Mouse (Mus musculus): ENCODE results near the gene Fndc8. TPM values are rescaled to one million over a fixed set of nuclear protein-coding genes. Genes with fewer than 3 reads are reported as not detected.

Gene Fndc8
- polyA plus RNA-seq, 1 experiment from 2014 or later: 0.22 TPM

DNA sequence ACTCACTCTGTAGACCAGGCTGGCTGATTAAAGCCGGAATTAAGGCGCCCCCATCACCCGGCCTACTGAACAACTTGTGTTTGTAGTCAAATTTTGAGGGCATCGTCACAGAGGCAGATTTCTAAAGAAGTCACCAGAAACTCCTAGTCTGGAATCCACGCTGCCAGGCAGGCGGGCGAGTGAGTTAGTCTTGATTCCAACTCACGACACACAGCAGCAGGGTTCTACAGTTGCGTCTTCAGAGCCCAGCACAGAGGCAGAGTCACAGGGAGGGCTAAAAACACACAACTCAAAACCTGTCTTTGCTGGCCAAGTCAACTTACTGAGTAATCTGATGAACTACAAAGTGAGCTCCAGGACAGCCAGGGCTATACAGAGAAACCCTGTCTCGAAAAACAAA lies 39.4 kb upstream of the Fndc8 start:
- H3K4me3 ChIP-seq (ENCODE audit: low read depth, low read length): no peak overlapping the region
- DNase-seq (ENCODE audit: low spot score): no peak
- ATAC-seq (replicated peaks; ENCODE audit: low FRiP score, low TSS enrichment, low read depth): no peak
- no peak overlapping the region for H3K9ac ChIP-seq (ENCODE audit: low read length)
- no peaks in the 10 kb centered on the region for H3K36me3 ChIP-seq (ENCODE audit: control insufficient read depth, insufficient read depth, low read length)
- H3K4me2 ChIP-seq (ENCODE audit: low read length): no peak overlapping the region
- no peaks in the 10 kb centered on the region for H3K27me3 ChIP-seq (replicated peaks; ENCODE audit: control insufficient read depth, insufficient read depth, low read length)
- WGBS: 83% methylated on average over 10 of the region's 10 CpGs
- H3K9me3 ChIP-seq (ENCODE audit: control insufficient read depth, low read length): no peaks in the 10 kb centered on the region
- no peak overlapping the region for H3K27ac ChIP-seq (ENCODE audit: low read depth)
- no peaks in the 10 kb centered on the region for H3K4me1 ChIP-seq (replicated peaks; ENCODE audit: control insufficient read depth, insufficient read depth, low read length)

DNA sequence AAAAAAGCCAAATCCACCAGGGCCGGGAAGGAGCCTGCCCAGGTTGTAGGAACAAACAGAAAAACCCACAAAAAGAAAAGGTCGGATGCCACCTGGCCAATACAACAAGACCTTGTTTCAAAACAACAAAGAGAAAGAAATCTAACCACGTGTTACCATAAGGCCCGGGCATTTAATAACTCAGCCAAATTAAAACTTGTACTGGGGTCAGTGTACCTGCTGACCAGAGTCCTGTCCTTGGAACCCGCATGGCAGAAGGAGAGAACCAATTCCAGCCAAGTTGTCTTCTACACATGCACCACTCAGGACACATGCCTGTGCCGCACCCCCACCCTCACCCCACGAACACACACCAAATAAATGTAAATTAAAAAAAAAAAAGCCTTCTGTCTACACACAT lies 39.0 kb upstream of the Fndc8 start:
- no peaks in the 10 kb centered on the region for H3K36me3 ChIP-seq (ENCODE audit: control insufficient read depth, insufficient read depth, low read length)
- no peaks in the 10 kb centered on the region for H3K4me1 ChIP-seq (replicated peaks; ENCODE audit: control insufficient read depth, insufficient read depth, low read length)
- no peak overlapping the region for H3K4me2 ChIP-seq (ENCODE audit: low read length)
- no peak for DNase-seq (ENCODE audit: low spot score)
- H3K4me3 ChIP-seq (ENCODE audit: low read depth, low read length): no peak overlapping the region
- H3K9ac ChIP-seq (ENCODE audit: low read length): no peak overlapping the region
- H3K9me3 ChIP-seq (ENCODE audit: control insufficient read depth, low read length): no peaks in the 10 kb centered on the region
- H3K27me3 ChIP-seq (replicated peaks; ENCODE audit: control insufficient read depth, insufficient read depth, low read length): no peaks in the 10 kb centered on the region
- ATAC-seq (replicated peaks; ENCODE audit: low FRiP score, low TSS enrichment, low read depth): no peak
- 89% methylated on average over 7 of the region's 7 CpGs for WGBS
- H3K27ac ChIP-seq (ENCODE audit: low read depth): no peak overlapping the region

DNA sequence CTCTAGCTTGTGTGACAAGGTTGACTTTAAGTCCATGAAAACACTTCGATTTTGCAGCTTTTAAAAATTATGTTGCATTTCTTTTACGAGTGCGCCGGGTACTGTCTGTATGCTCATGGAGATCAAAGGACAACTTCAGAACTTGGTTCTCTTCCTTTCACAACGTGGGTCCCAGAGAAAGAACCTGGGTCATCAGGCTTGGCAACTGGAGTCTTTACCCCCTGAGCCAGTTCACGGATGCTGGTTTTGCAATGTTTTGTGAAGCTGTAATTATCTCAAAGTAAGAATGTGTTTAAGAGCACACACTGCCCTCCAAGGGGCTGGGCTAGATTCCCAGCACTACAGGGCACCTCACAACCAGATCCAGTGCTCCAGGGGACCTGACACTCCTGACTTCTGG lies 37.8 kb upstream of the Fndc8 start:
- Histone ChIP-seq H3K36me3 (ENCODE audit: control insufficient read depth, insufficient read depth, low read length) (no peaks in the 10 kb centered on the region), H3K4me1 (replicated peaks; ENCODE audit: control insufficient read depth, insufficient read depth, low read length) (no peaks in the 10 kb centered on the region), H3K4me3 (ENCODE audit: low read depth, low read length) (no peak overlapping the region), H3K4me2 (ENCODE audit: low read length) (no peak overlapping the region), H3K9ac (ENCODE audit: low read length) (no peak overlapping the region), H3K9me3 (ENCODE audit: control insufficient read depth, low read length) (no peaks in the 10 kb centered on the region), H3K27me3 (replicated peaks; ENCODE audit: control insufficient read depth, insufficient read depth, low read length) (no peaks in the 10 kb centered on the region), H3K27ac (ENCODE audit: low read depth) (no peak overlapping the region)
- DNase-seq (ENCODE audit: low spot score) (no peak), ATAC-seq (replicated peaks; ENCODE audit: low FRiP score, low TSS enrichment, low read depth) (no peak)
- WGBS: 84% methylated on average over 6 of the region's 6 CpGs

DNA sequence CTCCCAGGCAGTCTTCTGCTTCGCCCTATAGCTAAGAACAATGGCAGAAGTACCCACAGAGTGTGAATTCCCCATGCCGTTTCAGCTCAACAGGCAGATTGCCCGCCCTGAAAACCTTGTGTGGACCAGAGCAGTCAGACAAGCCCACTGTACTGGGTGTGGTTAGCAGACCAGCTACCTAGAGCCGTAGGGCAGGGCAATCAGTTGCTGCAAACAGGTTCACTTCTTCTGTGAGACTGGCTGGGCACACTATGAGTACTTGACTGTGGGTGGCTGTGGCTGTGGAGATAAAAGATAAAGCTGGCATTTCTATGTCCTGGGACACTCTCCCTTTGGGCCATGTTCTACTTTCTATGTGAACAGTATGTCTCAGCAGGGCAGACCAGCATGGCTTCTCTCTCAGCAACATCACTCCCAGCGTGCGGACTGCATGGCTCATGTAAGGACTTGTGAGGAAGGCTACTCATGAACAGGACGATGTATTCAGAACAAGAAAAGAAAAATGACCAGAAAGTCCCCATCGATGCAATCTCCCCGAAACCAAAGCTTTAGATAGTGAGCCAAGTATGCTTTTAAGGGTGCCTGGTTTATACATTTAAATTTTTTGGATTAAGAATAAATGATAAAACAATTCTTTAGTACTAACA lies 36.5 kb upstream of the Fndc8 start:
- H3K9me3 ChIP-seq (ENCODE audit: control insufficient read depth, low read length): no peaks in the 10 kb centered on the region
- no peaks in the 10 kb centered on the region for H3K27me3 ChIP-seq (replicated peaks; ENCODE audit: control insufficient read depth, insufficient read depth, low read length)
- 81% methylated on average over 9 of the region's 9 CpGs for WGBS
- DNase-seq (ENCODE audit: low spot score) (no peak), ATAC-seq (replicated peaks; ENCODE audit: low FRiP score, low TSS enrichment, low read depth) (no peak)
- no peak overlapping the region for H3K27ac ChIP-seq (ENCODE audit: low read depth)
- no peak overlapping the region for H3K4me3 ChIP-seq (ENCODE audit: low read depth, low read length)
- H3K36me3 ChIP-seq (ENCODE audit: control insufficient read depth, insufficient read depth, low read length): no peaks in the 10 kb centered on the region
- H3K9ac ChIP-seq (ENCODE audit: low read length): no peak overlapping the region
- no peak overlapping the region for H3K4me2 ChIP-seq (ENCODE audit: low read length)
- H3K4me1 ChIP-seq (replicated peaks; ENCODE audit: control insufficient read depth, insufficient read depth, low read length): no peaks in the 10 kb centered on the region

DNA sequence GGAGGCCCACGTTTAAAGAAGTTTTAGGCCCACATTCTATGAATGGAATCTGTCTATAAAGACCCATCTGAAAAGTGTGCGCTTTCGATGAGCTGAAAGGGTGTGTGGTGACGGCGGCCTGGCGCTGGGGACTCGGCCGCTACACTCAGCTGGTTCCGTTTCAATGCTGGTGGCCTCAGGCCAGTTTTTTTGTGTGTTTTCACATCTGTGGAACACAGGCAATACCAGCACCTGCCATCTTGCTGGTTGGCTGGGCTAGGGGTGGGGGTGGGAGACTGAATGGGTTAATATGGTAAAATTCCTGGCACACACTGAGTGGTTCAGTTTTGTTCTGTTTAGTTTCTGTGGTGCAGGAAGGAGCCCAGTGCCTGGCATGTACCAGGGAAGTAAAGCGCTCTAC lies 35.9 kb upstream of the Fndc8 start:
- no peak overlapping the region for H3K4me2 ChIP-seq (ENCODE audit: low read length)
- DNase-seq (ENCODE audit: low spot score) (no peak), ATAC-seq (replicated peaks; ENCODE audit: low FRiP score, low TSS enrichment, low read depth) (no peak)
- H3K27ac ChIP-seq (ENCODE audit: low read depth): no peak overlapping the region
- no peaks in the 10 kb centered on the region for H3K9me3 ChIP-seq (ENCODE audit: control insufficient read depth, low read length)
- no peaks in the 10 kb centered on the region for H3K4me1 ChIP-seq (replicated peaks; ENCODE audit: control insufficient read depth, insufficient read depth, low read length)
- WGBS: 83% methylated on average over 10 of the region's 10 CpGs
- H3K27me3 ChIP-seq (replicated peaks; ENCODE audit: control insufficient read depth, insufficient read depth, low read length): no peaks in the 10 kb centered on the region
- H3K9ac ChIP-seq (ENCODE audit: low read length): no peak overlapping the region
- H3K4me3 ChIP-seq (ENCODE audit: low read depth, low read length): no peak overlapping the region
- no peaks in the 10 kb centered on the region for H3K36me3 ChIP-seq (ENCODE audit: control insufficient read depth, insufficient read depth, low read length)

DNA sequence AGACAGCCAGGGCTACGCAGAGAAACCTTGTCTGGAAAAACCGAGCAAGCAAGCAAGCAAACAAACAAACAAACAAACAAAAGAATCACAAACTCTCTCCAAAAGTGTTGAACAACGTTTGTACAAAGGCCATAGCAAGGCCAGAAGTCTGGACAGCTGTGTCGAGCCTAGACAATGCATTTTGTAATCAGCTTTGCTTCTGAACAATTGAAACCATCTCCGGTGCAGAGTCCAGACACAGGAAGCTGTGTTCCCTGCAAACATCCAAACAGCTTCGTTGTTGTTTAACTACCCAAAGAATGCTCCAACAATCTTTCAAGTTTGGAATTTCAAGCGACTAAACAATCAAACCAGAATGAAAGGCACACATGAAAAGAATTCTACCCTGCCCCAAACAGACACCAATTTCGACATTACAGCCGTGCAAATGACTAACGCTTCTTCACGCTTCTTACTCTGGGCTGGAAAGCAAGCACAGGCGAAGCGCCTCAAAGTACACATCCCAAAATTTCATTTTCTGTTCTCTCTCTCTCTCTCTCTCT lies 34.5 kb upstream of the Fndc8 start:
- WGBS: 78% methylated on average over 13 of the region's 13 CpGs

DNA sequence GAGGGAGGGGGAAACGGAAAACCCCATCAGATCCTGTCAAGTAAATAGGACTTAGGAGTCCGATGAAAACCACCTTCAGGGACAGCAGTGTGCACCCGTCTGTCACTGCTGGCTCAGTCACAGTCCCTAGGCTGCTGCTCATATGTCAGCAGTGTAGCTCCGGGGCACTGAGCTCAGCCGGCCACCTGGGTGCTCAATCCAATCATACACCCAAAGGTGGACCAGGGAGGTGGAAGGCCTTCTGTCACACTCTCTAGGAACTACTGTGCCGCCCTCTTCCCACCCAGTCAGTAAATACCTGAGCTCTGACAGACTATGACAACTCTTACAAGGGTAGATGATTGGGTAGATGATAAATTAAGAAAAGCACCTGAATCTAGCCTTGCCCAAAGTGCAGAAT lies 31.2 kb upstream of the Fndc8 start:
- no peak for ATAC-seq (replicated peaks; ENCODE audit: low FRiP score, low TSS enrichment, low read depth)
- Histone ChIP-seq H3K4me3 (ENCODE audit: low read depth, low read length) (no peak overlapping the region), H3K36me3 (ENCODE audit: control insufficient read depth, insufficient read depth, low read length) (no peaks in the 10 kb centered on the region), H3K9ac (ENCODE audit: low read length) (no peak overlapping the region), H3K4me2 (ENCODE audit: low read length) (no peak overlapping the region), H3K9me3 (ENCODE audit: control insufficient read depth, low read length) (no peaks in the 10 kb centered on the region), H3K27ac (ENCODE audit: low read depth) (no peak overlapping the region), H3K4me1 (replicated peaks; ENCODE audit: control insufficient read depth, insufficient read depth, low read length) (0 out of 2 replicates have a peak, but pooled peaks cover 3% of the 10 kb centered on the region), H3K27me3 (replicated peaks; ENCODE audit: control insufficient read depth, insufficient read depth, low read length) (no peaks in the 10 kb centered on the region)
- WGBS: 87% methylated on average over 6 of the region's 6 CpGs
- no peak for DNase-seq (ENCODE audit: low spot score)

More for the DNA sequence above, 34.5 kb upstream of the Fndc8 start:
- Histone ChIP-seq H3K4me2 (ENCODE audit: low read length) (no peak overlapping the region), H3K27ac (ENCODE audit: low read depth) (no peak overlapping the region), H3K27me3 (replicated peaks; ENCODE audit: control insufficient read depth, insufficient read depth, low read length) (no peaks in the 10 kb centered on the region), H3K4me1 (replicated peaks; ENCODE audit: control insufficient read depth, insufficient read depth, low read length) (0 out of 2 replicates have a peak, but pooled peaks cover 3% of the 10 kb centered on the region), H3K9ac (ENCODE audit: low read length) (no peak overlapping the region), H3K36me3 (ENCODE audit: control insufficient read depth, insufficient read depth, low read length) (no peaks in the 10 kb centered on the region), H3K9me3 (ENCODE audit: control insufficient read depth, low read length) (no peaks in the 10 kb centered on the region), H3K4me3 (ENCODE audit: low read depth, low read length) (no peak overlapping the region)
- DNase-seq (ENCODE audit: low spot score) (no peak), ATAC-seq (replicated peaks; ENCODE audit: low FRiP score, low TSS enrichment, low read depth) (no peak)

DNA sequence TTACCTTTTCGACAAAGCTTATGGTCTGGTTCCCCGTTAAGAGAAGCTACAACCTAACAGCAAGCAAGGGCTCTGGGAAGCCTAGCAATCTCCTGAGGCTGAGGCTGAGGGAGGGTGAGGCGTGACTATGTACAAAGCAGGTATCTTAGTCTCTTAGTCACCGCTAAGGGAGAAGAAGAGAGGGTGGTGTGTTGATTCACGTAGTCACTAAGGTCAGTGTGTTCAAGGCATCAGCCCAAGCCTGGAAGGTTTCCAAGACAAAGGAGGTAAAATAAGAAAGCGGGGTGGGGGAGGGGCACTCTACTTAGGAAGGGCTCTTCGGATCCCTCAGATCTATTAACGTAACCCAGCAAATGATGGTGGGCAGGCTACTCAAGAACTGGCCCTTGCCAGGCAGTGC lies 30.4 kb upstream of the Fndc8 start:
- no peak for DNase-seq (ENCODE audit: low spot score)
- Histone ChIP-seq H3K4me2 (ENCODE audit: low read length) (no peak overlapping the region), H3K36me3 (ENCODE audit: control insufficient read depth, insufficient read depth, low read length) (no peaks in the 10 kb centered on the region), H3K27me3 (replicated peaks; ENCODE audit: control insufficient read depth, insufficient read depth, low read length) (no peaks in the 10 kb centered on the region), H3K9ac (ENCODE audit: low read length) (no peak overlapping the region), H3K4me1 (replicated peaks; ENCODE audit: control insufficient read depth, insufficient read depth, low read length) (0 out of 2 replicates have a peak, but pooled peaks cover 3% of the 10 kb centered on the region), H3K9me3 (ENCODE audit: control insufficient read depth, low read length) (no peaks in the 10 kb centered on the region), H3K27ac (ENCODE audit: low read depth) (no peak overlapping the region), H3K4me3 (ENCODE audit: low read depth, low read length) (no peak overlapping the region)
- no peak for ATAC-seq (replicated peaks; ENCODE audit: low FRiP score, low TSS enrichment, low read depth)
- WGBS: 67% methylated on average over 8 of the region's 8 CpGs

DNA sequence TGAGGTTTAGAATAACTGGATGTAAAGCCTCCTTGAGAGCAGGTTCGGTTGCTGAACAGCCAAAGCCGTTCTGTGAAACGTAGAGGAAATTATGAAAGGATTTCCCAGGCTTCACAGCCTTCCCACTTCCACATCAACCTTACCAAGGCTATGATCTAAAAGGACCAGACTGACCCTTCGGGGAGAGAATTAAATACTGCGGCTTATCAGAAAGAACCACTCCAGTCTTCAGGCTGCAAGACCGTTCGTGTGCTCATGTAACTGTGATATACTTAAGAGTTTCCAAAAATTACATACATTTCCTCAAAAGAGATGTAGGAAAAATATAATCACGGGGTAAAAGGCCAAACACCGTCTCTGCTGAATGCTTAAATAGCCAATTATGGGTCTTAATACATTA lies 29.3 kb upstream of the Fndc8 start:
- Histone ChIP-seq H3K4me2 (ENCODE audit: low read length) (no peak overlapping the region), H3K27me3 (replicated peaks; ENCODE audit: control insufficient read depth, insufficient read depth, low read length) (no peaks in the 10 kb centered on the region), H3K9me3 (ENCODE audit: control insufficient read depth, low read length) (no peaks in the 10 kb centered on the region), H3K4me3 (ENCODE audit: low read depth, low read length) (no peak overlapping the region), H3K4me1 (replicated peaks; ENCODE audit: control insufficient read depth, insufficient read depth, low read length) (0 out of 2 replicates have a peak, but pooled peaks cover 3% of the 10 kb centered on the region), H3K27ac (ENCODE audit: low read depth) (no peak overlapping the region), H3K36me3 (ENCODE audit: control insufficient read depth, insufficient read depth, low read length) (no peaks in the 10 kb centered on the region), H3K9ac (ENCODE audit: low read length) (no peak overlapping the region)
- WGBS: 88% methylated on average over 9 of the region's 9 CpGs
- ATAC-seq (replicated peaks; ENCODE audit: low FRiP score, low TSS enrichment, low read depth) (no peak), DNase-seq (ENCODE audit: low spot score) (no peak)
